Mouse (Mus musculus) hindbrain, embryonic 16.5 days (tissue): Measurements from ENCODE around the gene Akap2. TPM values are rescaled to one million over a fixed set of nuclear protein-coding genes. Genes with fewer than 3 reads are reported as not detected.

Experiments
- ATAC-seq: fragments of 200-750 bp; cut with Nextera tagmentation; 2 replicates; pipeline ENCODE4 v1.8.0; 2017; ENCODE audit warnings: moderate TSS enrichment, moderate library complexity
- H3K27ac ChIP-seq: fragments of 300-500 bp; sonication (generic); 2 replicates; pipeline ENCODE4 v1.5.1; 2014; ENCODE audit warnings: low read depth, mild to moderate bottlenecking, control low read depth, low read length, moderate library complexity
- H3K27me3 ChIP-seq: fragments of 300-500 bp; sonication (generic); replicated peaks from 2 replicates; pipeline ENCODE4 v1.6.1; 2014; ENCODE audit warnings: low read length; ENCODE audit not compliant: control insufficient read depth, insufficient read depth
- H3K36me3 ChIP-seq: fragments of 300-500 bp; sonication (generic); 2 replicates; pipeline ENCODE4 v1.6.1; 2014; ENCODE audit warnings: mild to moderate bottlenecking, low read length, moderate library complexity, mixed read lengths; ENCODE audit not compliant: control insufficient read depth, insufficient read depth
- H3K4me1 ChIP-seq: fragments of 300-500 bp; sonication (generic); 2 replicates; pipeline ENCODE4 v1.6.1; 2014; ENCODE audit warnings: low read depth, low read length; ENCODE audit not compliant: control insufficient read depth, insufficient read depth
- H3K4me2 ChIP-seq: fragments of 300-500 bp; sonication (generic); 2 replicates; pipeline ENCODE4 v1.6.1; 2014; ENCODE audit warnings: mild to moderate bottlenecking, low read length, control low read depth, moderate library complexity
- H3K4me3 ChIP-seq: fragments of 300-500 bp; sonication (generic); 2 replicates; pipeline ENCODE4 v1.5.1; 2014; ENCODE audit warnings: mild to moderate bottlenecking, low read length, control low read depth, moderate library complexity
- H3K9ac ChIP-seq: fragments of 300-500 bp; sonication (generic); 2 replicates; pipeline ENCODE4 v1.6.1; 2014; ENCODE audit warnings: low read depth, mild to moderate bottlenecking, control low read depth, low read length, moderate library complexity
- H3K9me3 ChIP-seq: fragments of 300-500 bp; sonication (generic); 2 replicates; pipeline ENCODE4 v1.6.1; 2014; ENCODE audit warnings: mild to moderate bottlenecking, low read length, moderate library complexity; ENCODE audit not compliant: control insufficient read depth
- WGBS: fragments of 180-500 bp; shearing (Covaris S2); extraction: QIAGEN DNeasy Blood & Tissue Kit; methylation state at CpG from one replicate; pipeline ENCODE4 v1.1.7; 2014; 5-methylcytosine and 5-hydroxymethylcytosine counted together
- polyA plus RNA-seq: library from polyadenylated mRNA; unstranded; fragments of >200 nt; fragmentation: Nextera tagmentation; extraction: Ambion mirVana; gene quantifications from 2 replicates; pipeline ENCODE4 v1.2.1, GENCODE M21; 2015

The Akap2 gene
- polyA plus RNA-seq, 1 experiment from 2014 or later = 11.4 TPM

DNA sequence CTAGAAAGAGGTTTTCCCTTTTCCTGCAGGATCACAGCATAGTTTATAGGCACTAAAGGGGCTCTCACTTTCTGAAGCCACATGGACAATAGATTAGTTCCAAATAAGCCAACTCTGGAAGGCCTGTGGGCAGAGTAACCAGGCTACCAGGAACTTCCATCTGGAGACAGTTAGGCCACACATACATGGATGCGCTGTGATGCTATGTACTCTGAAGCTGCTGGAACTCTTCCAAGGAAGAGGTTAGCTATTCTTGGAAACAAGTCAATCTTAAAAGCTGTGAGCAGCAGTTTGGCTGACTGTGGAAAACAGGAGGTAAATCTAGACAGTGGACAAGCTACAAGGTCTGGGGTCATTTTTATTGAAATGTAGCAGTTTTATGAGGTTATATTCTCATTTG is 46.9 kb downstream of the Akap2 start:
- Histone ChIP-seq H3K4me1 (peaks cover 4% of the 10 kb centered on the region), H3K9ac (no peak overlapping the region), H3K27me3 (no peaks in the 10 kb centered on the region), H3K27ac (no peak overlapping the region), H3K9me3 (no peaks in the 10 kb centered on the region), H3K36me3 (no peaks in the 10 kb centered on the region), H3K4me2 (no peak overlapping the region), H3K4me3 (no peak overlapping the region)
- ATAC-seq = peak; percentile 64; the same call in 1 of the 2 replicates
- 48% methylated on average over 1 of the region's 1 CpGs for WGBS

DNA sequence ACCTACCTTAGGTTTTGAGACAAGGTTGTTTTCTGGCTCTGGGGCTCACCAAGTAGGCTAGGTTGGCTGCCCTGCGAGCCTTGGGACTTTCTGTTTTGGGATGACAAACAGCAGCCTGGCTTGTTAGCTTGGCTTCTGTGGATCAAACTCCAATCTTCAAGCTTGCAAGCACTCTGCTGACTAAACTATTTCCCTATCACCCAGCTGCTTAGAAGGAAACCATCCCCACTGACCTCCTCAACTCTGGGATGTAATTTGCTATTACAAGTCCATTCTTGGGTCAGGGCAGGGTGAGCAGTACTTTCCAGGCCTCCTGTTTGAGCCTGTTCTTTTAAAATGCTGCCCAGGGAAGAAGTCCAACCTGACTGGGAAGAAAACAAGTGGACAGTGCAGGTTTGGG is 47.5 kb downstream of the Akap2 start:
- Histone ChIP-seq H3K4me2 (no peak overlapping the region), H3K27ac (no peak overlapping the region), H3K4me1 (peaks cover 4% of the 10 kb centered on the region), H3K9me3 (no peaks in the 10 kb centered on the region), H3K36me3 (no peaks in the 10 kb centered on the region), H3K4me3 (no peak overlapping the region), H3K9ac (no peak overlapping the region), H3K27me3 (no peaks in the 10 kb centered on the region)
- 80% methylated on average over 1 of the region's 1 CpGs for WGBS
- ATAC-seq = no peak

DNA sequence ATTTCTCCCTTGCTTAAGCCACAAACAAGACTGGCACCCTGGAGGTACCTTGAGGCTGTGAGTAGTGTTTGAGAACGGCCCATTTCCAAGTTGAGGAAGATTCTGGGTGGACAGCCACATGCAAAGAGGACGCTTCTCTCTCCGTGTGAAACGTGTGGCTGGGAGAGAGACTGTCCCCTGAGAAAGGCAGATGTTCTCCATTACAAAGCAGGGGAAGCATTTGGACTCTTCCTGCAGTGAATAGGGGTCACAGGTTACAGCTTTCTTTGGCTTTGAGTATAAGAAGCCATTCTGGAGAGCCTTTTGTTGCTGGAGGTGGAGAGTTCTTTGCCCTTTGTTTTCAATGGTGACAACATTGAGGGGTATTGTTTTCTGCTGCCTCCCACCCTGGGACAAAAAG is 48.3 kb downstream of the Akap2 start:
- no peaks in the 10 kb centered on the region for H3K36me3 ChIP-seq
- ATAC-seq = no peak
- no peak overlapping the region for H3K4me2 ChIP-seq
- no peak overlapping the region for H3K4me3 ChIP-seq
- no peaks in the 10 kb centered on the region for H3K9me3 ChIP-seq
- no peak overlapping the region for H3K9ac ChIP-seq
- no peaks in the 10 kb centered on the region for H3K27me3 ChIP-seq
- H3K27ac ChIP-seq = no peak overlapping the region; the same call in 1 of the 2 replicates
- 9% methylated on average over 4 of the region's 4 CpGs for WGBS
- H3K4me1 ChIP-seq = peaks cover 4% of the 10 kb centered on the region

DNA sequence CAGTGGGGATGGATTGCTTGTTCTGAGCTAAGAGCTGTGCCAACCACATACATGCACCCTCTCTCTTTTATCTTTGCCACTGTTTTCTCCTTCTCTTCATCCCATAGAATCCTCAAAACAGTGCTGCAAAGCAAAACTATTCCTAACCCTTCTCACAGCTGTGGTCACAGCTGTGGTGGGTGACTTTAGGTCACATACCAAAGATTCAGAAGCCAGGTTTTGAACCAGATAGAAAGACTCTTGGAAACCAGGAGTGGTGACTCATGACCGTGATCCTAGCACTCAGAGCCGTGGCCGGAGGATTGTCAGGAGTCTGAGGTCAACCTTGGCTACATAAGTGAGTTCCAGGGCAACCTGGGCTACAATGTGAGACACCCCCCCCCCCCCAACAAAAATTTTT is 51.5 kb downstream of the Akap2 start:
- H3K4me2 ChIP-seq = no peak overlapping the region
- no peaks in the 10 kb centered on the region for H3K9me3 ChIP-seq
- no peak overlapping the region for H3K27ac ChIP-seq
- no peak overlapping the region for H3K4me3 ChIP-seq
- H3K4me1 ChIP-seq = peaks cover 4% of the 10 kb centered on the region
- no peak overlapping the region for H3K9ac ChIP-seq
- H3K36me3 ChIP-seq = no peaks in the 10 kb centered on the region
- H3K27me3 ChIP-seq = no peaks in the 10 kb centered on the region
- ATAC-seq = no peak
- 74% methylated on average over 3 of the region's 3 CpGs for WGBS

DNA sequence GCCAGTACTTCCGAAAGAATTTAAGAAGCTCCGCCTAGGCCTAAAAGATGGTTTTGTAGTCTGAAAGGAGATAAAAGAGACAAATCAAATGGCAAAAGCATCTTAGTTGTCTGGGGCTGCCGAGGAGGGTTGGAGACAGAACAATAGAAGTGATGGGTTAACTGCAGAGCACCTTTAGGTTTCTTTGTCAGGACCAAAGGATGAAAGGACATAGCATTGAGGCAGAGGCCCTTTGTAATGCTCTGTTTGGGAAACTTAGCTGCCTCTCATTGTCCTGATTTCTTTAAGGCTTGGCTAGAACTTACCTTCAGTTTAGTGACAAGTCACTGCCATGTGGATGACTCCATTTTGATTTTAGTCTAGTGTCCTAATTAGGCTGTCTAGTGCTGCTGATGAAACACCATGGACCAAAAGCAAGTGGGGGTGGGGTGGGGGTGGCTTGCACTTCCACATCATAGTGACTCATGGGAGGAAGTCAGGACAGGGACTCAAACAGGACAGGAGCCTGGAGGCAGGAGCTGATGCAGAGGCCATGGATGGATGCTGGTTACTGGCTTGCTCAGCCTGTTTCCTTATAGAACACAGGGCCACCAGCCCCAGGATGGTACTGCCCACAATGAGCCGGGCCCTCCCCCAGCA is 52.8 kb downstream of the Akap2 start:
- Histone ChIP-seq H3K4me1 (no peaks in the 10 kb centered on the region), H3K9ac (no peak overlapping the region), H3K27me3 (no peaks in the 10 kb centered on the region), H3K9me3 (no peaks in the 10 kb centered on the region), H3K4me3 (no peak overlapping the region), H3K4me2 (no peak overlapping the region), H3K27ac (no peak overlapping the region), H3K36me3 (no peaks in the 10 kb centered on the region)
- 61% methylated on average over 4 of the region's 4 CpGs for WGBS
- no peak for ATAC-seq

DNA sequence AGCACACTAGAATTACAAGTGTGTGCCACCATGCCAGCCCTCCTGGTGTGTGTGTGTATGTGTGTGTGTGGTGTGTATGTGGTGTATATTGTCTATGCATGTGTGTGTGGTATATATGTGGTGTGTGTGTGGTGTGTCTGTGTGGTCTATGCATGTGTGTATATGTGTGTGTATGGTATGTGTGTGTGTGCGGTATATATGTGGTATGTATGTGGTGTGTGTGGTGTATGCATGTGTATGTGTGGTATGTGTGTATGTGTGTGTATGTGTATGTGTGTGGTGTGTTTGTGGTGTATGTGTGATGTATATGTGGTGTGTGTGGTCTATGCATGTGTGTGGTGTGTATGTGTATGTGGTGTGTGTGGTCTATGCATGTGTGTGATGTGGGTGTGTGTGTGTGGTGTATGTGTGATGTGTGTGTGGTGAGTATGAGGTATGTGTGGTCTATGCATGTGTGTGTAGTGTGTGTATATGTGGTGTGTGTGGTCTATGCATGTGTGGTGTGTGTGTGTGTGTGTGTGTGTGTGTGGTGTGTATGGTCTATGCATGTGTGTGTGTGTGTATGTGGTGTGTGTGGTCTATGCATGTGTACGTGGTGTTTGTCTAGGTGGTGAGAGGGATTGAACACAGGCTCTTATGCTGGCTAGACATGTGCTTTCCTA is 54.2 kb downstream of the Akap2 start:
- Histone ChIP-seq H3K9me3 (no peaks in the 10 kb centered on the region), H3K4me3 (no peak overlapping the region), H3K36me3 (no peaks in the 10 kb centered on the region), H3K27ac (no peak overlapping the region), H3K27me3 (no peaks in the 10 kb centered on the region), H3K9ac (no peak overlapping the region), H3K4me2 (no peak overlapping the region), H3K4me1 (no peaks in the 10 kb centered on the region)
- WGBS = 95% methylated on average over 2 of the region's 2 CpGs
- no peak for ATAC-seq

DNA sequence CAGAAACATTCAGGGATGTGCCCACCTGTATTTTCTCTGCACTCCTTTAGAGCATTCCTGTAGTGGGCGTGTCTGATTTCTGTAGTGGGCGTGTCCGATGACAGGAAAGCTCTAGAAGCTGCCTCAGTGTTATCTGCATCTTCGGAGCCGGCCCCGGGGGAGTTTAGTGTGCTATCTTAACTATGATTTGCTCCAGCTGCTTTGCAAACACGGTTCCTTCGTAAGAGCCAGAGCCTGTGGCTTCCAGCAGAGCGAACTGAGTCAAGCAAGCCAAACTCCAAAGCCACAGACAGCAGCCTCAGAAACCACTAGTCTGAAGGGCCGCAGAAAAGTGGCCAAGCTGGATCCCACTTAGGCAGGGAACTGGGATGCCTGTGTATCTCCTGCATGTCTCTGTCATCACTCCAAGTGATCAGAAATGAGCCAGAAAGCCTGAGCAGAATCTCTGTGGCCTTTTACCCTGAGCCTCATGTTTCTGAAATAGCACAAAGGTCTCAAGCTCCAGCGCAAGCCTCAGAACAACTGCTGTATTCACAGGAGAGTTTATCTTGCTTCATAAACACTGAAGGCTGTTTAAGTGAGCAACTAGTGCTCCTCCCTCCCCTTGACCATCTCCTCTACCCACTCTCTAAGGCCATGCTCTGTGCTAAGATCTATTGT is 55.5 kb downstream of the Akap2 start:
- no peak for ATAC-seq
- WGBS = 56% methylated on average over 11 of the region's 11 CpGs

DNA sequence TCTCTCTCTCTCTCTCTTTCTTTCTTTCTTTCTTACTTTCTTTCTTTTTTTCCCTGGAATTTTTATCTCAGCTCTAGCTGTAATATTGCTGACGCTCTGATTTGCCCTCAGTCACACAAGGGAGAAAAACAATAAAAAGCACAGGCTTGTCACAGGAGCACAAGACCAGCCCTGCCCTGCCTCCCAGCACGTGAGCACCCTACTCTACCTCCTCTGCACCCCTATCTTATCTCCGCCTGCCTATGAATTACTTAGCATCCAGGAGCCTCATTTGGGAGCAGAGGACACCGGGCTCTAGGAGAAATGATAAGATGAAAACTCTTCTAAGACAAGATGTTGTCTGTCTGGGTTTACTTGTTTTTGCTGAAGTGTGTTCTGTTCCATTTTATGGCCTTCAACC is 57.1 kb downstream of the Akap2 start:
- H3K9me3 ChIP-seq = no peaks in the 10 kb centered on the region
- H3K27me3 ChIP-seq = no peaks in the 10 kb centered on the region
- no peaks in the 10 kb centered on the region for H3K36me3 ChIP-seq
- no peaks in the 10 kb centered on the region for H3K4me1 ChIP-seq
- H3K27ac ChIP-seq = no peak overlapping the region
- ATAC-seq = no peak
- H3K4me2 ChIP-seq = no peak overlapping the region
- H3K4me3 ChIP-seq = no peak overlapping the region
- WGBS = 64% methylated on average over 4 of the region's 4 CpGs
- no peak overlapping the region for H3K9ac ChIP-seq

More for the DNA sequence above, 55.5 kb downstream of the Akap2 start:
- Histone ChIP-seq H3K4me1 (no peaks in the 10 kb centered on the region), H3K27me3 (no peaks in the 10 kb centered on the region), H3K9me3 (no peaks in the 10 kb centered on the region), H3K4me2 (no peak overlapping the region), H3K27ac (0 out of 2 replicates have a peak overlapping the region, but pooled peaks have one; percentile 2), H3K9ac (no peak overlapping the region), H3K36me3 (no peaks in the 10 kb centered on the region), H3K4me3 (no peak overlapping the region)

DNA sequence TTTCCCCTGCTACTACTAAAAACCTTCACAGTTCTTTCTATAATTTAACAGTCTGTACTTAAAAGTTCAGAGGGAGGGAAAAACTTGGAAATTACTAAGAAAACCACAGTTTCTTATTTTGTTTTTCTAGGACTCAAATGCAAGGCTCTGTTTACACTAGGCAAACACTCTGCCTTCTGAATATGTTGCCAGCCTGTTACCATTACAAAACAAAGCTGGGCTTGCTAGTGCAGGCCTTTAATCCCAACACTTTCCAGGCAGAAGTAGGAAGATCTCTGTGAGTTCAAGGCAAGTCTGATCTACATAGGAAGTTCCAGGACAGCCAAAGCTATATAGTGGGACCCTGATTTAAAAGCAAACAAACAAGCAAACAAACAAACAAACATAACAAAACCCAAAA is 58.1 kb downstream of the Akap2 start:
- no peak for ATAC-seq

More for the DNA sequence above, 58.1 kb downstream of the Akap2 start:
- no peak overlapping the region for H3K4me3 ChIP-seq
- no peaks in the 10 kb centered on the region for H3K9me3 ChIP-seq
- no peak overlapping the region for H3K9ac ChIP-seq
- H3K27ac ChIP-seq = no peak overlapping the region
- H3K36me3 ChIP-seq = no peaks in the 10 kb centered on the region
- H3K4me1 ChIP-seq = no peaks in the 10 kb centered on the region
- no peaks in the 10 kb centered on the region for H3K27me3 ChIP-seq
- no peak overlapping the region for H3K4me2 ChIP-seq
